Mouse (Mus musculus): ENCODE measurements around the gene Hoxa9.

Gene Hoxa9

DNA sequence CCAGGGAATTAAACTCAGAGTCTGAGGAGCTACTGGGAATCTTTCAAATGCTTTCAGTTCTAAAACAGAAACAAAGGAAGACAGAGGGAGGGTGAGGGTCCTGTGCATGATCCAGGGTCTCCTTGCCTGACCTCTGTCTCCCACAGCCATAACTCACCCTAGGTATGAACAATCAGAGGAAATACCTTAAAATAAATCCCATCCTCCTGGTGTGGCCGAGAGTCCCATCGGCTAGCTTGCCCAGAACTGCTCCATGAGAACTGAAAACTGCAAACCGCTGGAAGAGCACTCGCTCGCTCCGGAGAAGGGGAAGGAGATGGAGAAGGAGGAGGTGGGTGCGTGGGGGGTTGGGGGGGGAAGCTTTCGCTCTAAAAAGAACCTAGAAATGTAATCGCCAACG, 51.2 kb downstream of the Hoxa9 start:
- DNase-seq: no peak

DNA sequence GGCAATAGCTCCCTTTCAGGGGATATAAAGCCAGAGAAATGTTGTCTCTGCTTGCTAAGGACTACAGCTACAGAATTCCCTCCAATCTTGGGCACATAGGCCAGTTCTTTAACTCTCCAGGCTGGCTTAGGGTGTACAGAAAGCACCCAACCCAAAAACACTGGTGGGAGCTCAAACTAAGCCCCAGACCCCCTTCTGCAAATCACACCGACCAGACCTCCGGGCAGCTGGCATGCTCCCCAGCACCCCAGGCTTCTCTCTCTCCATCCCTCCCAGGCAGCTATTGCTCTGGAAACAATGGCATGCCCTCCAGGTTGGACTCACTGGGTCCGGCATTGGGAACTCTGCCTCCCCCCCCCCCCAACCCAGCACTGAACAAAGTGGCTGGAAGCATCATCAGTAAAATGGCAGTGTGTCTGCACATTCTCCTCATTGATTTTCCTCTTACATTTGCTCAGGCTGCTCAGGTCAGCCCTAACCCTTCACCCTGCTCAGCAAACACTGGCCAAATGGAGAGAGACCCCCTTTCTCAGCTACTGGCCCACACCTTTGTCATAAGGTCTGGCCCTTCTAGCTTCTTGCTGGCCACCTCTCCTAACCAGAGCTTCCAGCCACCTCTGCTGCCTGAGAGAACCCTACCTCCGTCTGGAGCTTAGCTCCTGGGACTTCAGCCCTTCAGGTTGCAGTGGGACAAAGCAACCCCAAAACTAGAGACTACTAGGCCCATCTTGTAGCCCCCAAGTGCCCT, 51.8 kb downstream of the Hoxa9 start:
- no peak for DNase-seq

DNA sequence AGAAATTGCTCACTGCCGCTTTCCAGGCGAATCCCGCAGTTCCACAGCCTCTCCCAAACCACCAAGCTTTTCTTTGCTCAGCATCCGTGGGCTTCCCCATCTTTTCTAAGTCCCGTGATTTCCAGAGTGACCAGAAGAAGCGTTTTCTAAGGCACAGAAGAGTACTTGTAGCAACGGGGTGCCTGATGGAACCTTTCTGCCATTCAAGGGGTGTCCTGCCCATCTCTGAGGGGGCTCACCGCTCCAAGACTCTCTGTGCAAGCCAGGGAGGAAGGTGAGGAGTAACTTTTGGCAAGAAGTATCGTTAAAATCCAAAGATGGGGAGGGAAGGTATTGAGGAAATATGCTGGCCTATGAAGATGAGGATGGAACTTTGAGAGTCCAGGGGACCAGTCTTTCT, 53.1 kb downstream of the Hoxa9 start:
- no peak for DNase-seq

DNA sequence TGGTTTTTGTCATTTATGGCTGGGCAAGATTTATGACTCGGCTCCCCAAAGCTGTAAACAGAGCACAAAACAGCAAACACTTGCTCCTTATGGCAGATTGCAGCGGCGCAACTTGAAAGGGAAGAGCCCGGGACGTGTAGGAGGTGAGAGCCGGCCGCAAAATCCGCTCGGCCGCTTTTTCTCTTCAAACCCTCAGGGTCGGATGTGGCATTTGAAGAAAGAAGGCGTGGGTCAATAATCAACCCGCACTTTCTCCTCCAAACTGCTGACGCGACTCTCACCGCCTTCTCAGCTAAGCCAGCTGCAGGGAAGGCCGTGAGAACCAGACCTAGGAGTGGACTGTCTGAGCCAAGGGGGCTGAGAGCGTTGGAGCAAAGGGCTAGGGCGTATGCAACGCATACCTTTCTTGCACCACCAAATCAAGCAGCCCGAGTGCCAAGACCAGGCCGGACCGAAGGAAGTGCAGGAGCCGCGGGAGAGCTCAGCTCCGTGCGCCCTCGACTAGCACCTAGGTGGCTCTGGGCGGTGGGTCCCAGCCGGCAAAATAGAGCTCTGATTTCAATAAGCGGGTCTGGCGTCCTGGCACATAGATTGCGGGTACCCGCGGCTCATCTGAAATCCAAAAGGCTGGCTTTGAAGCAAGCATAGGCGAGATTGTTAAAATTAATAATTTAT, 53.7 kb downstream of the Hoxa9 start, which contains the start of gene 5730596B20Rik:
5730596B20Rik (plus strand) TSS at position 438 of the 675 bp plus-strand sequence.
- DNase-seq: no peak

DNA sequence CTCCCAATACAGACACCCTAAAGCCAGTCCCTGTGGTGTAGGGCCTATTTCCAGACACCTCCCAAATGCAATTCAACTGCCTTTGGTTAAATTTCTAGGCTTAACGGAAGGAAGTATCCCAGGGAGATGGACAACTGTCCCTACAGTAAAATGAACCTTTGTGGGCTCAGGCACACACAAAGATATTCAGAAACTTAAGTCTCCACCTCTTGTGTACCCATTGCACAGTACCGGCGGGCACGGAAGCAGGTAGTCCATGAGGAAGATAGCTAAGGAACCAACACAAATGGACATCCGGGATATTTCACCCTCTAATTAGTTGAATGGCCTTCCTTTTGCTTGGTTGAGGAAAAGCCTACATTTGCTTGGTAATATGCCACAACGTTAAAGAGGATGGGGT, 54.5 kb downstream of the Hoxa9 start:
- no peak for DNase-seq

DNA sequence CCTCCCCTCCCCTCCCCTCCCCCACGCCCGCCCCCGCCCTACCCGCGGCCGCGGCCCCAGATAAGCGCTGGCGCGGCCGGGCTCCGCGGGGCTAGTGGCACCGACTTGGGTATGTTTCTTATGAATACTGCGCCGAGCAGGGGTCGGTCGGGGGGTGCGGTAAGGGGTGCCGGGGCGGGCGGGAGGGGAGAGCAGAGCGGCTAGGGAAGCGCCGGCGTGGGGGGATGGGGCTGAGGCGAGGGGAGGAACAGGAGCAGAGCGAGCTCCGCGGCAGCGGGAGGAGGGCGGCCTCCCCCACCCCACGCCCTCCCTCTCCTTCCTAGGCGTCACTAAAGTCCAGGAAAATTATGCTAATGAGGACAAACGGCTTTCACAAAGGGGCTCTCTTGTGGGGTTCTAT, 55.0 kb downstream of the Hoxa9 start:
- DNase-seq: no peak

DNA sequence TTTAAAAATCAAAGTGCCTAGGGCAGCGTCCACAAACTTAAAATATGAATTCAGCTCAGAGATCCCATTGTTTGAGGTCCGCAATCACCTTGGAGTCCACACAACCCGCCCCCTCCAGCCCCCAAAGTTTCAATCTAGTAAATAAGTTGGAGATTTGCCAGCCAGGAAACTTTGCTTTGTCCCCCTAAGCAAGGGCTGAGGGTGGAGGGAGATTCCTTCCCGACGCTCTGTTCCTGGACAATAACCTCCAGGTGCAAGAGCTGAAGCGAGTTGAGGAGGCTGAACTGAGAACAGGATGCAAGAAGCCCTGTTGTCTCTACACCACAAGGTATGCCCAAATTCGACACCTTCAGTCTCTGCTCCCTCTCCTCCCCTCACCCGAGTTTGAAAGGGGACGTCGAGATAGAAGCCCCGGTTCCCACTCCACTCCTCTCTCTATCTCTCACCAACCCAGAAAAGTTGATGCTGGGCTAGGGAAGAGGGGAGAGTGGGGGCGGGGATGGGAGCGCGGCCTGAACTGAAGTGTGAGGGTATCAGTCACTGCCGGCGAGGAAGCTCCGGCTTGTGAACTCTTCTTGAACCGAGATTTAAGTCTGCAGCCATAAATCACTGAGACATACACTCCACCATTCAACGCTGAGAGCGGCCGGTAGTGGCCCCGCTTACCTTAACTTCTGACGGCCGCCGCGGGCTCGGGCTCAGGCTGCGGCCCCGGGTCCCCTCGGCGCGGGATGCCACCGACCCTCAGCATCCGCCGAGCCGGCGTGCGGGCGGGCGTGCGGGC, 55.7 kb downstream of the Hoxa9 start:
- no peak for DNase-seq

DNA sequence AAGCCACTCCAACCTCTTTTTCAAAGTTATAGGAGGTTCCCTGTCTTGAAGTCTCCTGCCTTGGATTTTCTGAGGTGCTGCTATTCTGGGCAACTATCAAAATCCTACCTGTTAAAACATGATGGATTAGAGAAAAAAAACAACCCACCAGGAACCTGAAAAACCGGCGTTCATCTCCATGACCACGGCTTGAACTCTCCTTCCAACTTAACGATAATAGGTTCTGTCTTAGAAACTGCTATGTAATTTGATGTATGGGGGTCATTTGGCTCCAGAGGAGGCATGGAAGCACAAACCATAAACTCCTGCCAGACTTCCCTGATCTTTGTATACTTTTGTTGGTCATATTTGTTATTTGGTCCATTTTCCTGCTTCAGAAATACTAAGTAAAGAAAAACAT, 57.2 kb downstream of the Hoxa9 start:
- DNase-seq: no peak

Measured in cerebellum, postnatal 14 days (tissue).